Mouse (Mus musculus) T-helper 17 cell (primary cell): ENCODE data around the gene Arl6.

Experiments used
- in situ Hi-C, 2 experiments: fragments of 300-600 bp; cut with MboI, MseI; formaldehyde crosslinking; loops; 1 replicate in 1 of 2; 2 replicates in 1 of 2; pipeline ENCODE4 v1.15.1; 2025; ENCODE audit warnings: high pct_unique_total_duplicates in 2 of 2

The Arl6 gene

GRCm38 (mm10) chr16:59588351-59589025, 50.7 kb downstream of the Arl6 start:
- in situ Hi-C loops, result no loop called here

DNA sequence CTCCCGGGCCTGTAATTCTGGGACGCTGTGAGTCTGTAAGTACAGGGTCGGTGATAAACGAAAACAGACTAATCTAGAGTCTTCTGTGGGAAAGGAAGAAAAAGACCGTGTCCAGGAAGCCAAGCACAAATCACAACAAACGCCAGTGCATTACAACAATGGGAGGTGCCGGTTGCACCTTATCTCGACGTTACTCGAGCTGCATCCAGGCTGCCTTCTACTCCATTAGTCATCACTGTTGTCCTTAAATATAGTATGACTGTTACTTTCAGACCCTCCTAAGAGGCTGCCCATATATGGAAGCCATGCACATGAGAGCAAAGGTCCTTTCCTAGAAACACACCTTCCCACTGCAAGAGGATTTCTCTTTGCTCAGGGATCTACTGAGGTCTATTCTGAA, 51.4 kb downstream of the Arl6 start:
- in situ Hi-C loops, result no loop called here

DNA sequence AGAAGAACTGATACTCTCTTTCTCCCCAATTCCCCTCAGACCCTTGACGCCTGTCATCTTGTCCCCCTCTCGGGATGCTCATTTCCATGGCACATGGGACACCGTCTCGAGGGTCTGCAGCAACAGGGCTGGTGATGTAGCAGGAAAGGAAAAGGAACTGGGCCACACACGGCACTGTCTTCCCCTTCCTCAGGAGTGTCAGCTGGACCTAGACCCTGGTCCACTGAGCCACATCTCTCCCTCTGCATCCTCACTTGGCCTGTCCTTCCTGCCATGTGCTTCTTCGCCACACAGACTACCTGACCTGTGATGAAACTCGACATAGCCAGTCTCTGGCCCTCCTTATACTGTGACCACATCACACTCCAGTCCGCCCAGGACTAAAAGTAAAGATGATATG, 52.3 kb downstream of the Arl6 start:
- in situ Hi-C loops, result no loop called here

DNA sequence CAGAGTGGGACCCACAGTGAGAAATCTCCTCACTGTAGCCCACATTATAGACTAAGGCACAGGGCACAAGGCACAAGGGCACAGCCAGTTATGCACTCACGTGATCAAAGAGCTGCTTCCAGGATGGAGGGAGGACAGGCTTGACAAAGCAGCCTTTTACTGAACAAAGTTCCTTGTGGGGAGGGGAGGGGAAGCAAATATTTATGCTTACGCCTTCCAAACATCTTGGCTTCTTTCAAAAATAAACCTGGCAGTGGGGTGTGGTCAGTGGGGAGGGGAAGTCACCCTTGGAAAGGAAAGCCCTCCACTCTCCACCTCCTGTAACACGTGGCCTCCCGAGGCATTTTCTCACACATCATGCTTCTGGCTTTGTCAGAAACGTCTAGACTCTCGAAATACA, 52.9 kb downstream of the Arl6 start:
- in situ Hi-C loops, result no loop called here

GRCm38 (mm10) chr16:59585706-59586244, 53.4 kb downstream of the Arl6 start:
- in situ Hi-C loops, result no loop called here

GRCm38 (mm10) chr16:59583515-59583914, 55.7 kb downstream of the Arl6 start:
- in situ Hi-C loops, result no loop called here

DNA sequence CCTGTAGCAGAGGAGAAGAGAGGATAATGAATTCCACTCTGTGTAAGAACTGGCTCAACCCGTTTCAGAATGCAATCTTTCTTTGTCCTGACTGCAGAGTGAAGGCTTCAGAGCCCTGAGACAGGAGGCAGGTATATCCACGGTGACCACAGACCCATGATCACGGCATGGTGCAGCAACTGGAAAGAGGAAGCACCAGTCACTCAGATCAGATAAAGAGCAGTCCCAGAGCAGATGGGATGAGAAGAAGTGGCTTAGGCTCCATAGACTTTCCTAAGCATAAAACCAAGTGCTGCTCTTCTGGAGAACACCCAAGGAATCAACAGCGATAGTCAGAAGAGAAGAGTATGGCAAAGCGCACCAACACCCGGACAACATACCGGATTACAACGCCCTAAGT, 60.0 kb downstream of the Arl6 start:
- in situ Hi-C loops, result no loop called here

GRCm38 (mm10) chr16:59573961-59574360, 65.2 kb downstream of the Arl6 start:
- in situ Hi-C loops, result no loop called here

GRCm38 (mm10) chr16:59572685-59573084, 66.5 kb downstream of the Arl6 start:
- in situ Hi-C loops, result no loop called here

DNA sequence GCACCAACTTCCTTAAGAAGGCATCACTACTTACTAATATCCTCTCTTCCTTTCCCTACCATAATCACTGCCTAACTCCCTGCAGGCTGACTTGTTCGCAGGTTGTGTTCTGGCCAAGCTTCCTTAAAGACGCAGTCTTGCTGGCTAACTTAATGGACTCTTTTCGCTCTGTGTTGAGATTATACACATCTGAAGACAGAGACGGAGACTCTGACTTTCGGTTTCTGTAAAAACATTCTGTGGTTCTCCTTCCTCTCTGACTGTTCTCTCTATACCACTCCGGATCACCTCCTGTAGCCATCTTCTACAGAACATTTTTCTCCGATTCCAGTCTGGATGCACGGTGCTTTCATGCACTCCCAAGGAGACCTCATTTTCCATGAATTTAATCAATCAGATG, 68.4 kb downstream of the Arl6 start:
- in situ Hi-C loops, result no loop called here

DNA sequence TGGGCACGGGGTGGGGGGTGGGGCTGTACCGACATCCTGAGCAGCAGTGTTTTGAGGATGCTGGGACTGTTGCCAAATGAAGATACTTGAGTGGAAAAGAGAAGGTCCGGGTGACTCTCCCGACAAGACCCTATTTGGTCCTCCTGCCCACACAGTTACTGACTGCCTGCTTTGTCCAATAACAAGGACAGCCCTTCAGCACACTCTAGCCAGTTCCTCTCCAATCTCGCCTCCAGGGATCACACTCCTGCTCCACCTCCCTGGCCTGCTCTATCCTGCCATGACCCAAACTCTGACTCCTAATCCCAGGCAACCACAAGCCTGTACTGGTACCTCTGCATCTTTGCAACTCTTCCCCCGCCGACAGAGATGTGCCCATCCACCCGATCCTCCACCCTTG, 69.4 kb downstream of the Arl6 start:
- in situ Hi-C loops, result no loop called here

GRCm38 (mm10) chr16:59567721-59568381, 71.3 kb downstream of the Arl6 start:
- in situ Hi-C loops, result no loop called here

- in situ Hi-C loops, result no loop called here
These were observed 72.8 kb downstream of the Arl6 start for GRCm38 (mm10) chr16:59566437-59566836.

DNA sequence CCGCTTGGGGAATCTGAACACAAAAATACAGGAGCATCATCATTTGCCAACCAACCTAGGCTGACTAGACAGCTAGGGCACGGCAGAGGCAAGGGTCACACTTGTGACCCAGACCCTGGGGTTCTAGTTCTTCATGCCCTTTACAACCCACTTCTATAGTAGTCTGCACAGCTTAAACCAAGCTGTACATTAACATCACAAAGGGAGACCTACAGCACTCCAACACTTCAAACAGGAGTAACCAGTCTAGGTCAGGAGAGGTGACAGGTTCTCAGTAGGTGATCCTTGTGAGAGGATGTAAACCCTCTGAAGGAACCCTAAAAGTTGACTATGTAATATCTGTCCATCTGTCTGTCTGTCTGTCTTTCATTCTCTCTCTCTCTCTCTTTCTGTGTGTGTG, 73.6 kb downstream of the Arl6 start:
- in situ Hi-C loops, result no loop called here

DNA sequence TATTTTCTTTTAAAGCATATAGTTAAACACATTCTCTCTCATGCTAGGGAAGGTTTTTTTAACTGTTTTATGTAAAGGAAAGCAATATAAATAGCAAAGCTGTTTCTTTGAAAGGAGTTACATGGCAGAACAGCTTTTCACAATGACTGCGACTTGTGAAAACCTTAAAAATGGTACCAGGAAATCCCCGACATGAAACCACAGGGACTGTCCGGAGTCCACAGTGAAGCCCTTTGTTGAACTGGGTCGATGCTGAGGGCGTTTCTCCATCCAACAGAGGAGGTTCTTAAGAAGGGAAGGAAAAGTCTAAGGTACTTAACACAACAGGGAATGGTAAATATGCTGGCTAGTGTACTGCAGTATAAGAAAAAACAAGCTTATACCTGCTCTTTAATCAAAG, 75.2 kb downstream of the Arl6 start:
- in situ Hi-C loops, result no loop called here
